Mouse (Mus musculus): Measurements from ENCODE around the gene Adcy7. TPM values are rescaled to one million over a fixed set of nuclear protein-coding genes. Genes with fewer than 3 reads are reported as not detected.

Gene Adcy7
- total and polyA plus RNA-seq, 2 experiments from 2014 or later: 8.6 to 23.2 TPM

DNA sequence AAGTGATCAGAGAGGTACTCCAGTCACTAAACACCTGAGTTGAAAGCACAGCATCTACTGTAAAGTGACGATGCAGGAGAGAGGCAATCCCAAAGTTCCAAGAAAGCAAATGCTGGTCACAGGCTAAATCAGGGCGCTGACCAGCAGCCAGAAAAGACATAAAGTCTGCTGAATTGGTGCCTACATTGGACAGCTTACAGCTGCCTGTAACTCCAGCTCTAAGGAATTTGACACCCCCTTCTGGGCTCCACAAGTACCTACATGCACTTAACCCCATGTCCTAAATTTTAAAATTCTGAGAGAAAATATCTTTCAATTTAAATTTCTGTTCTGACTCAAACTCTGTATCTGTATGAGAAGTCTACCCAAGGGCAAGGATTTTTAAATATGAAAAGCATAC, 87.8 kb downstream of the Adcy7 start:
- Histone ChIP-seq H3K9me3 (ENCODE audit: low read length) (no peaks in the 10 kb centered on the region), H3K36me3 (ENCODE audit: insufficient read depth, low read length) (peaks cover 21% of the 10 kb centered on the region), H3K9ac (replicated peaks; ENCODE audit: low read length) (no peak overlapping the region), H3K4me2 (ENCODE audit: low read depth, low read length) (peak overlapping the region; percentile 95; the same call in 1 of the 2 replicates), H3K4me1 (ENCODE audit: insufficient read depth, low read length) (0 out of 2 replicates have a peak, but pooled peaks cover 8% of the 10 kb centered on the region), H3K27me3 (ENCODE audit: insufficient read depth, low read length) (no peaks in the 10 kb centered on the region), H3K4me3 (ENCODE audit: low read length) (no peak overlapping the region), H3K27ac (no peak overlapping the region)
- DNase-seq (ENCODE audit: low spot score) (no peak), ATAC-seq (no peak)
- WGBS: 86% methylated on average over 2 of the region's 2 CpGs
- TF ChIP-seq CTCF (IDR thresholded peaks at IDR 0.05; ENCODE audit: low read depth): peak; percentile 34

- Histone ChIP-seq H3K27ac (peak overlapping the region; percentile 86), H3K9me3 (ENCODE audit: low read length) (no peaks in the 10 kb centered on the region), H3K4me1 (ENCODE audit: insufficient read depth, low read length) (0 out of 2 replicates have a peak, but pooled peaks cover 8% of the 10 kb centered on the region), H3K27me3 (ENCODE audit: insufficient read depth, low read length) (no peaks in the 10 kb centered on the region), H3K4me2 (ENCODE audit: low read depth, low read length) (peak overlapping the region; percentile 95), H3K9ac (replicated peaks; ENCODE audit: low read length) (peak overlapping the region; percentile 90), H3K4me3 (ENCODE audit: low read length) (peak overlapping the region; percentile 98), H3K36me3 (ENCODE audit: insufficient read depth, low read length) (peaks cover 9% of the 10 kb centered on the region)
- WGBS: 2% methylated on average over 31 of the region's 31 CpGs
- ATAC-seq (peak; percentile 19; the same call in 1 of the 2 replicates), DNase-seq (ENCODE audit: low spot score) (peak; percentile 38)
- no peak for TF ChIP-seq CTCF (IDR thresholded peaks at IDR 0.05; ENCODE audit: low read depth)
Measured at GRCm38 (mm10) chr8:88361044-88361707, 89.0 kb downstream of the Adcy7 start.

GRCm38 (mm10) chr8:88361708-88362428, 89.7 kb downstream of the Adcy7 start, which contains the start of gene Brd7:
TSS of gene Brd7 (minus strand) at chr8:88362194.
- ATAC-seq (peak; percentile 91), DNase-seq (ENCODE audit: low spot score) (peak; percentile 89)
- 1% methylated on average over 82 of the region's 91 CpGs for WGBS
- TF ChIP-seq CTCF (IDR thresholded peaks at IDR 0.05; ENCODE audit: low read depth): peak; percentile 50
- 0 out of 2 replicates have a peak, but pooled peaks cover 4% of the 10 kb centered on the region for H3K36me3 ChIP-seq (ENCODE audit: insufficient read depth, low read length)
- no peaks in the 10 kb centered on the region for H3K27me3 ChIP-seq (ENCODE audit: insufficient read depth, low read length)
- peak within 1 kb of the TSS; percentile 86 for H3K27ac ChIP-seq
- peak within 1 kb of the TSS; percentile 98 for H3K4me3 ChIP-seq (ENCODE audit: low read length)
- peak within 1 kb of the TSS; percentile 95 for H3K4me2 ChIP-seq (ENCODE audit: low read depth, low read length)
- 0 out of 2 replicates have a peak, but pooled peaks cover 8% of the 10 kb centered on the region for H3K4me1 ChIP-seq (ENCODE audit: insufficient read depth, low read length)
- no peaks in the 10 kb centered on the region for H3K9me3 ChIP-seq (ENCODE audit: low read length)
- H3K9ac ChIP-seq (replicated peaks; ENCODE audit: low read length): peak within 1 kb of the TSS; percentile 90

DNA sequence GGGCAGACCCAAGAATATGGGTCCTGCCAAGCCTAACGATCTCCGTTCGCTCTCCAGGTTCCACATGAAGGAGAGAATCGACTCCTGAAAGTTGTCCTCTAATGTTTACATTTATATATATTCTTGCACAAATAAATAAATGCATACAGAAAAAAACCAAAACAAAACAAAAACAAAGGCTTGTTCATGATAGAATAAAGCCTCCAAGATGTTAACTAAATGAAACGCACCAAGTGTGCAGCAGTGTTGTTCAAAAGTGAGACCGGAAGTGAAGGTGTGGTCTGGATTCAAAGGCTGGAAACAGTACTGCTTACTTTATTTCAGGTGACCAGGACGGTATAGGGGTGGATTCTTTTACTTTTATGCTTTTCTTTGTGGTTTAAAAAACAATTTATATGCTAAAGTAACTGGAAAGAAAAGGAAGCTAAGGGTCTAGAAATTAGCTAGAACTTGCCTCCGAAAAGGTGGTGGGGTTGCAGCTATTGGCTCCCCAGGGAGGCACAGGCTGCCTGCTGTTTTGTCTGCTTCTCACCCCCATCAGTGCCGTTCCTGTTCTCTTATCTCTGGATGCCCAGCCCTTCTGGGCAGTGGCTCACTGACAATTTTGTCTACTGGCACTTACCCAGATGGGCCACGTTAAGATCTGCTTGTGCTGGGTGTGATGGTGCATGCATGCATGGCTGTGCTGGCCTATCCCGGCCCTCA, 90.4 kb downstream of the Adcy7 start:
- WGBS: 31% methylated on average over 11 of the region's 11 CpGs
- ATAC-seq (no peak), DNase-seq (ENCODE audit: low spot score) (no peak)
- peak overlapping the region; percentile 95 for H3K4me2 ChIP-seq (ENCODE audit: low read depth, low read length)
- no peaks in the 10 kb centered on the region for H3K36me3 ChIP-seq (ENCODE audit: insufficient read depth, low read length)
- 0 out of 2 replicates have a peak, but pooled peaks cover 8% of the 10 kb centered on the region for H3K4me1 ChIP-seq (ENCODE audit: insufficient read depth, low read length)
- H3K4me3 ChIP-seq (ENCODE audit: low read length): peak overlapping the region; percentile 98
- no peak overlapping the region for H3K9ac ChIP-seq (replicated peaks; ENCODE audit: low read length)
- no peaks in the 10 kb centered on the region for H3K9me3 ChIP-seq (ENCODE audit: low read length)
- no peak overlapping the region for H3K27ac ChIP-seq
- TF ChIP-seq CTCF (IDR thresholded peaks at IDR 0.05; ENCODE audit: low read depth): no peak
- no peaks in the 10 kb centered on the region for H3K27me3 ChIP-seq (ENCODE audit: insufficient read depth, low read length)

DNA sequence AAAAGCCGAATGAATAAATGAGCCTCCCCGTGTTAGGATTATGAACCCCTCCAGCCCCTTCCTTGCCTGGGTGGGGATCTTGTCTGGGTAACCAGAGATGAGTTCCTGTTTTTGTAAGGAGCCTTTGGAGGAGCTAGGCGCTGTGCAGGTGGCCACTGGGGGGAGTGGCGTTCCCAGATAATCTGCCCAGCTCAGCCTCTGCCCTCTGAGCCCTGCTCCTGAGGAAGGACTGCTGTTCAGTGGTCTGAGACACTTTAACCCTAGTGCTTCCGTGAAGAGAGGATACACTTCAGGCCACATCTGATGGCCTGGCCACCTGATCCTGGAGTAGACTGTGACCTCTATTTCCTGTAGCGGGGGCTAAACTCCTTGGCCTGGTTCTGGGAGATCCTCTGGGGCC, 97.0 kb downstream of the Adcy7 start:
- Histone ChIP-seq H3K4me3 (ENCODE audit: low read length) (no peak overlapping the region), H3K9ac (replicated peaks; ENCODE audit: low read length) (no peak overlapping the region), H3K36me3 (ENCODE audit: insufficient read depth, low read length) (no peaks in the 10 kb centered on the region), H3K4me2 (ENCODE audit: low read depth, low read length) (no peak overlapping the region), H3K27ac (no peak overlapping the region), H3K4me1 (ENCODE audit: insufficient read depth, low read length) (peaks cover 3% of the 10 kb centered on the region; the same call in 1 of the 2 replicates), H3K9me3 (ENCODE audit: low read length) (no peaks in the 10 kb centered on the region), H3K27me3 (ENCODE audit: insufficient read depth, low read length) (no peaks in the 10 kb centered on the region)
- peak; percentile 58; the same call in 1 of the 2 replicates for ATAC-seq
- TF ChIP-seq CTCF (IDR thresholded peaks at IDR 0.05; ENCODE audit: low read depth): peak; percentile 70
- 21% methylated on average over 6 of the region's 6 CpGs for WGBS
- peak; percentile 57 for DNase-seq (ENCODE audit: low spot score)

- no peak for TF ChIP-seq CTCF (IDR thresholded peaks at IDR 0.05; ENCODE audit: low read depth)
- DNase-seq (ENCODE audit: low spot score): peak; percentile 42
- Histone ChIP-seq H3K4me2 (ENCODE audit: low read depth, low read length) (no peak overlapping the region), H3K4me3 (ENCODE audit: low read length) (no peak overlapping the region), H3K27ac (no peak overlapping the region), H3K4me1 (ENCODE audit: insufficient read depth, low read length) (peaks cover 3% of the 10 kb centered on the region; the same call in 1 of the 2 replicates), H3K36me3 (ENCODE audit: insufficient read depth, low read length) (no peaks in the 10 kb centered on the region), H3K9ac (replicated peaks; ENCODE audit: low read length) (no peak overlapping the region), H3K27me3 (ENCODE audit: insufficient read depth, low read length) (no peaks in the 10 kb centered on the region), H3K9me3 (ENCODE audit: low read length) (no peaks in the 10 kb centered on the region)
- no peak for ATAC-seq
- whole genome bisulfite sequencing: 40% methylated on average over 3 of the region's 3 CpGs
Measured at GRCm38 (mm10) chr8:88369805-88370204, 97.6 kb downstream of the Adcy7 start.
